Comparison of ENCODE assay signal across 15 mouse cellular contexts in genomic region chr10:117543995-117544679, GRCm38 (mm10).
A peak's percentile ranks its signal among the peaks of the same experiment; 100 is the strongest.
DNase-seq lines count a peak whose midpoint lies in the region; ATAC-seq lines count a peak whose summit lies in the region.
"Had no signal": no experiment of that assay in that cellular context is flagged by ENCODE, and none has a peak within 500 bp of the region (broad histone marks: within the 10 kb centered on the region; RNA-seq: fewer than 3 reads in every experiment).

No protein-coding gene starts in this region.

- no peaks in the 10 kb centered on the region for H3K36me3 ChIP-seq in kidney, embryonic 16.5 days (ENCODE audit: insufficient read depth, low read length)
- H3K36me3 ChIP-seq in hindbrain, embryonic 13.5 days, result no peaks in the 10 kb centered on the region
- no peaks in the 10 kb centered on the region for H3K36me3 ChIP-seq in limb, embryonic 10.5 days
- H3K36me3 ChIP-seq in neural tube, embryonic 13.5 days, result no peaks in the 10 kb centered on the region
- no peaks in the 10 kb centered on the region for H3K36me3 ChIP-seq in intestine, embryonic 15.5 days
- H3K36me3 ChIP-seq: heart, embryonic 10.5 days; stomach, embryonic 15.5 days had no signal

- no peak for ATAC-seq in kidney, embryonic 16.5 days (ENCODE audit: low FRiP score, low TSS enrichment)
- ATAC-seq in hindbrain, embryonic 13.5 days (ENCODE audit: low FRiP score), result no peak
- no peak for ATAC-seq in neural tube, embryonic 13.5 days (ENCODE audit: low read depth)
- no peak for ATAC-seq in intestine, embryonic 15.5 days
- ATAC-seq: forebrain, embryonic 13.5 days had no signal

- no peaks in the 10 kb centered on the region; the same call in 1 of the 2 replicates for H3K4me1 ChIP-seq in kidney, embryonic 16.5 days (ENCODE audit: insufficient read depth, low read length)
- peaks cover 4% of the 10 kb centered on the region; the same call in 1 of the 2 replicates for H3K4me1 ChIP-seq in hindbrain, embryonic 13.5 days (replicated peaks)
- H3K4me1 ChIP-seq in limb, embryonic 10.5 days, result peaks cover 32% of the 10 kb centered on the region
- peaks cover 13% of the 10 kb centered on the region; the same call in 1 of the 2 replicates for H3K4me1 ChIP-seq in neural tube, embryonic 13.5 days (replicated peaks)
- H3K4me1 ChIP-seq in intestine, embryonic 15.5 days (replicated peaks), result no peaks in the 10 kb centered on the region
- H3K4me1 ChIP-seq: forebrain, embryonic 13.5 days; heart, embryonic 10.5 days; stomach, embryonic 15.5 days had no signal

- H3K9me3 ChIP-seq in kidney, embryonic 16.5 days (ENCODE audit: low read length), result no peaks in the 10 kb centered on the region
- no peaks in the 10 kb centered on the region for H3K9me3 ChIP-seq in hindbrain, embryonic 13.5 days
- H3K9me3 ChIP-seq in limb, embryonic 10.5 days (replicated peaks), result no peaks in the 10 kb centered on the region
- no peaks in the 10 kb centered on the region for H3K9me3 ChIP-seq in neural tube, embryonic 13.5 days
- H3K9me3 ChIP-seq in intestine, embryonic 15.5 days, result no peaks in the 10 kb centered on the region
- H3K9me3 ChIP-seq: forebrain, embryonic 13.5 days; heart, embryonic 10.5 days; stomach, embryonic 15.5 days had no signal

- DNase-seq in kidney, adult 18-20 months, result no peak
- no peak for DNase-seq in limb, embryonic 10.5 days (ENCODE audit: low spot score)
- DNase-seq in adrenal gland, adult 8-10 months, result no peak
- DNase-seq: cerebellum, adult 9-10 months; kidney, adult 11 months; left cerebral cortex, postnatal 4 days; thymus, postnatal 14 days had no signal

- H3K27ac ChIP-seq in kidney, embryonic 16.5 days (ENCODE audit: low read length), result no peak overlapping the region
- no peak overlapping the region for H3K27ac ChIP-seq in hindbrain, embryonic 13.5 days
- peak overlapping the region; percentile 46; the same call in 1 of the 2 replicates for H3K27ac ChIP-seq in limb, embryonic 10.5 days
- H3K27ac ChIP-seq in neural tube, embryonic 13.5 days (replicated peaks), result no peak overlapping the region
- no peak overlapping the region for H3K27ac ChIP-seq in intestine, embryonic 15.5 days
- H3K27ac ChIP-seq: forebrain, embryonic 13.5 days; heart, embryonic 10.5 days; liver, embryonic 14.5 days; stomach, embryonic 15.5 days had no signal

- H3K9ac ChIP-seq in kidney, embryonic 16.5 days (replicated peaks; ENCODE audit: low read length), result no peak overlapping the region
- H3K9ac ChIP-seq in hindbrain, embryonic 13.5 days, result no peak overlapping the region
- no peak overlapping the region for H3K9ac ChIP-seq in neural tube, embryonic 13.5 days
- H3K9ac ChIP-seq in intestine, embryonic 15.5 days, result no peak overlapping the region
- H3K9ac ChIP-seq: forebrain, embryonic 13.5 days; liver, embryonic 14.5 days; stomach, embryonic 15.5 days had no signal

- H3K27me3 ChIP-seq in kidney, embryonic 16.5 days (ENCODE audit: insufficient read depth, low read length), result no peaks in the 10 kb centered on the region
- no peaks in the 10 kb centered on the region for H3K27me3 ChIP-seq in hindbrain, embryonic 13.5 days
- no peaks in the 10 kb centered on the region for H3K27me3 ChIP-seq in limb, embryonic 10.5 days (ENCODE audit: low read depth, poor library complexity, severe bottlenecking)
- no peaks in the 10 kb centered on the region for H3K27me3 ChIP-seq in neural tube, embryonic 13.5 days
- H3K27me3 ChIP-seq in intestine, embryonic 15.5 days (replicated peaks), result no peaks in the 10 kb centered on the region
- H3K27me3 ChIP-seq: forebrain, embryonic 13.5 days; stomach, embryonic 15.5 days had no signal

- 80% methylated on average over 13 of the region's 13 CpGs for WGBS in kidney, embryonic 16.5 days
- WGBS in hindbrain, embryonic 13.5 days, result 83% methylated on average over 13 of the region's 13 CpGs
- 85% methylated on average over 13 of the region's 13 CpGs for WGBS in limb, embryonic 10.5 days
- WGBS in neural tube, embryonic 13.5 days, result 76% methylated on average over 13 of the region's 13 CpGs
- WGBS in intestine, embryonic 15.5 days, result 86% methylated on average over 13 of the region's 13 CpGs

- H3K4me3 ChIP-seq in kidney, embryonic 16.5 days (ENCODE audit: low read length), result no peak overlapping the region
- no peak overlapping the region for H3K4me3 ChIP-seq in hindbrain, embryonic 13.5 days
- H3K4me3 ChIP-seq in limb, embryonic 10.5 days, result no peak overlapping the region
- no peak overlapping the region for H3K4me3 ChIP-seq in neural tube, embryonic 13.5 days
- H3K4me3 ChIP-seq in intestine, embryonic 15.5 days (replicated peaks), result no peak overlapping the region
- H3K4me3 ChIP-seq: forebrain, embryonic 13.5 days; heart, embryonic 10.5 days; stomach, embryonic 15.5 days had no signal

- peak overlapping the region; percentile 27; the same call in 1 of the 2 replicates for H3K4me2 ChIP-seq in kidney, embryonic 16.5 days (replicated peaks; ENCODE audit: low read depth, low read length)
- H3K4me2 ChIP-seq in hindbrain, embryonic 13.5 days, result peak overlapping the region; percentile 25; the same call in 1 of the 2 replicates
- peak overlapping the region; percentile 30 for H3K4me2 ChIP-seq in neural tube, embryonic 13.5 days
- no peak overlapping the region for H3K4me2 ChIP-seq in intestine, embryonic 15.5 days (replicated peaks)
- H3K4me2 ChIP-seq: forebrain, embryonic 13.5 days; stomach, embryonic 15.5 days had no signal
